Mouse (Mus musculus): ENCODE results near the gene Tbx1. TPM values are rescaled to one million over a fixed set of nuclear protein-coding genes. Genes with fewer than 3 reads are reported as not detected.

Tbx1 gene
- total RNA-seq, 1 experiment: 0.27 TPM

DNA sequence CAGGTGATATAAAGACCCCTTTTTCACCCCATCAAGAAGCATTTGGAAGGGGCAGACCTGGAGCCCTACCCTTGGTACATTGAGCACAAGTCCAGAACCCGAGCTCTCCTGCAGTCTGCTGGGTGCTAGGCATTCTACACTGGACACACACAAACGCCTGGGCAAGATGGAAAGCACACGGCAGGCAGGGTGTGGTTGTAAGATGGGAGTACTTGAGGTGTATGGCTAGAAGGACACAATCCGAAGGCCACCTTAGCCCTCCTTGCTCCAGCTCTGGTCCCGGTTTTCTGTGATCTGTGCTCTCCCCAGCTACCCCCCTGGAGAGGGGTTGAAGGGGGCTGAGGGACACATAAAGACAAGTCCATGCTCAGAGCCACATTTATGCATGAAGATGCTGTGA lies 39.8 kb upstream of the Tbx1 start:
- H3K4me1 ChIP-seq (ENCODE audit: control insufficient read depth in 2 of 2, insufficient read depth in 2 of 2, low read length in 2 of 2, poor library complexity in 1 of 2): no peaks in the 10 kb centered on the region
- H3K9ac ChIP-seq (ENCODE audit: insufficient read depth, low read depth, low read length, poor library complexity, severe bottlenecking): no peak overlapping the region
- DNase-seq (ENCODE audit: low read depth, low spot score): no peak
- no peaks in the 10 kb centered on the region for H3K36me3 ChIP-seq (ENCODE audit: control insufficient read depth, insufficient read depth, low read length, poor library complexity, severe bottlenecking)
- no peaks in the 10 kb centered on the region for H3K9me3 ChIP-seq (ENCODE audit: control insufficient read depth, insufficient read depth, low read depth, low read length)
- TF ChIP-seq HCFC1 (IDR thresholded peaks at IDR 0.05; ENCODE audit: borderline replicate concordance, insufficient read depth, low read length) (no peak), ZNF384 (IDR thresholded peaks at IDR 0.05; ENCODE audit: low read depth, low read length) (no peak), MAFK (IDR thresholded peaks at IDR 0.05; ENCODE audit: insufficient read depth, low read depth, low read length) (no peak), ZC3H11A (IDR thresholded peaks at IDR 0.05; ENCODE audit: borderline replicate concordance, low read depth, low read length) (no peak), CHD2 (IDR thresholded peaks at IDR 0.05; ENCODE audit: low read depth, low read length) (no peak)
- in situ Hi-C loops (cut with MboI; ENCODE audit: low sequenced_read_pairs in 2 of 2, unreplicated experiment in 2 of 2): no loop called here
- H3K4me3 ChIP-seq (ENCODE audit: insufficient read depth in 1 of 2, low read depth in 1 of 2, low read length in 2 of 2, poor library complexity in 1 of 2, severe bottlenecking in 1 of 2): peak overlapping the region in 1 of 2 experiments; percentile 37; a peak in 1 of 4 replicates
- no peak overlapping the region for H3K27ac ChIP-seq (ENCODE audit: insufficient read depth, low read depth, low read length, poor library complexity, severe bottlenecking)

DNA sequence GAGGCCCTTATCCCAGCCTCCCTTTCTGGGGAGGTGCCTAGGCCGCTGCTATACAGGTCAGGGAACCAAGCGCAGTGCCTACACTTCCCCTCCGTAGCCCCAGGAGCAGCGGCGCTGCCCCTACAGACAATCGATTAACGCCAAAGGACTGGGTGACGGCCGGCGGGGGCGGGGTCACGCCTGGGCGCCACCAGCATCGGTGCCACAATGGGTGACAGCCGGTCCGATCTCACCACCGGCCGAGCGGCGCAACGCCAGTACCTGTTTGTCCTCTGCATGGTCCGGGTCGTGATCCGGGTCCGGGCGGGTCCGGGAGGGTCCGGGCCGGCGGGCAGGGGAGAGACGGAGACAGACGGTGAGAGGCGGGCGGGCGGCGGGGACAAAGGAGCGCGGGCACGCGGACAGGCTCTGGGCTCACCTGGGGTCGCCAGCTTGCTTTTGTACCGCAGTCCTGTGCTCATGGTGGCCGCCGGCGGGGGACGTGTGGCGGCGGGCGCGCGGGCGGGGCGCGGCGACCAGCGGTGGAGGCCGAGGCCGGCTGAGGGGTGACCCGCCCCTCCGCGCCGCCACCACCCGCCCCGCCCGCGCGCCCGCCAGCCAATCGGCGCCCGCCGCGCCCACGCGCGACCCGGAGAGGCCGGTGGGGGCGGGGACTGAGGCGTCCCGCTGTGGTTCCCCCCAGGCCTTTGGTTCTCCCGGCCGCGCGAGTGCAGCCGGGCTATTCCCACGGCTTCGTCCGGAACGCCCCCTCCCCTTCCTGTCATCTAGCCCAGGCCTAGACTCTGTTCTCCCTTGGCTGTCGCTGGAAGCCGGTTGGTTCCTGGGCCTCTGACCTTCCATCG lies 39.1 kb upstream of the Tbx1 start, which contains the start of gene Sept5:
Sept5 (minus strand) TSS at position 565 of the 842 bp plus-strand sequence.
- H3K4me1 ChIP-seq (ENCODE audit: control insufficient read depth in 2 of 2, insufficient read depth in 2 of 2, low read length in 2 of 2, poor library complexity in 1 of 2): no peaks in the 10 kb centered on the region
- 0 out of 2 replicates have a peak within 1 kb of the TSS, but pooled peaks have one; percentile 21 for H3K9ac ChIP-seq (ENCODE audit: insufficient read depth, low read depth, low read length, poor library complexity, severe bottlenecking)
- DNase-seq (ENCODE audit: low read depth, low spot score): no peak
- H3K4me3 ChIP-seq (ENCODE audit: insufficient read depth in 1 of 2, low read depth in 1 of 2, low read length in 2 of 2, poor library complexity in 1 of 2, severe bottlenecking in 1 of 2): peak within 1 kb of the TSS; percentile 71 to 80; a peak in 3 of 4 replicates
- in situ Hi-C loops (cut with MboI; ENCODE audit: low sequenced_read_pairs in 2 of 2, unreplicated experiment in 2 of 2): loop anchor here in 1 of 2 experiments (10.0 kb wide), 1 partner anchor 165 kb away; no protein-coding TSS in a partner anchor
- no peak for TF ChIP-seq ZC3H11A (IDR thresholded peaks at IDR 0.05; ENCODE audit: borderline replicate concordance, low read depth, low read length)
- H3K9me3 ChIP-seq (ENCODE audit: control insufficient read depth, insufficient read depth, low read depth, low read length): no peaks in the 10 kb centered on the region
- no peak within 1 kb of the TSS for H3K27ac ChIP-seq (ENCODE audit: insufficient read depth, low read depth, low read length, poor library complexity, severe bottlenecking)
- H3K36me3 ChIP-seq (ENCODE audit: control insufficient read depth, insufficient read depth, low read length, poor library complexity, severe bottlenecking): no peaks in the 10 kb centered on the region

- Histone ChIP-seq H3K9me3 (ENCODE audit: control insufficient read depth, insufficient read depth, low read depth, low read length) (no peaks in the 10 kb centered on the region), H3K4me3 (ENCODE audit: insufficient read depth in 1 of 2, low read depth in 1 of 2, low read length in 2 of 2, poor library complexity in 1 of 2, severe bottlenecking in 1 of 2) (peak overlapping the region; percentile 71 to 80; a peak in 3 of 4 replicates), H3K36me3 (ENCODE audit: control insufficient read depth, insufficient read depth, low read length, poor library complexity, severe bottlenecking) (no peaks in the 10 kb centered on the region), H3K27ac (ENCODE audit: insufficient read depth, low read depth, low read length, poor library complexity, severe bottlenecking) (no peak overlapping the region), H3K4me1 (ENCODE audit: control insufficient read depth in 2 of 2, insufficient read depth in 2 of 2, low read length in 2 of 2, poor library complexity in 1 of 2) (no peaks in the 10 kb centered on the region), H3K9ac (ENCODE audit: insufficient read depth, low read depth, low read length, poor library complexity, severe bottlenecking) (no peak overlapping the region)
- in situ Hi-C loops (cut with MboI; ENCODE audit: low sequenced_read_pairs in 2 of 2, unreplicated experiment in 2 of 2): loop anchor here in 1 of 2 experiments (10.0 kb wide), 1 partner anchor 164 kb away; no protein-coding TSS in a partner anchor
- TF ChIP-seq ZNF384 (IDR thresholded peaks at IDR 0.05; ENCODE audit: low read depth, low read length) (no peak), CHD2 (IDR thresholded peaks at IDR 0.05; ENCODE audit: low read depth, low read length) (no peak), ZC3H11A (IDR thresholded peaks at IDR 0.05; ENCODE audit: borderline replicate concordance, low read depth, low read length) (no peak), MAFK (IDR thresholded peaks at IDR 0.05; ENCODE audit: insufficient read depth, low read depth, low read length) (no peak), HCFC1 (IDR thresholded peaks at IDR 0.05; ENCODE audit: borderline replicate concordance, insufficient read depth, low read length) (no peak)
- no peak for DNase-seq (ENCODE audit: low read depth, low spot score)
These were observed 38.5 kb upstream of the Tbx1 start for GRCm38 (mm10) chr16:18628948-18629340.

DNA sequence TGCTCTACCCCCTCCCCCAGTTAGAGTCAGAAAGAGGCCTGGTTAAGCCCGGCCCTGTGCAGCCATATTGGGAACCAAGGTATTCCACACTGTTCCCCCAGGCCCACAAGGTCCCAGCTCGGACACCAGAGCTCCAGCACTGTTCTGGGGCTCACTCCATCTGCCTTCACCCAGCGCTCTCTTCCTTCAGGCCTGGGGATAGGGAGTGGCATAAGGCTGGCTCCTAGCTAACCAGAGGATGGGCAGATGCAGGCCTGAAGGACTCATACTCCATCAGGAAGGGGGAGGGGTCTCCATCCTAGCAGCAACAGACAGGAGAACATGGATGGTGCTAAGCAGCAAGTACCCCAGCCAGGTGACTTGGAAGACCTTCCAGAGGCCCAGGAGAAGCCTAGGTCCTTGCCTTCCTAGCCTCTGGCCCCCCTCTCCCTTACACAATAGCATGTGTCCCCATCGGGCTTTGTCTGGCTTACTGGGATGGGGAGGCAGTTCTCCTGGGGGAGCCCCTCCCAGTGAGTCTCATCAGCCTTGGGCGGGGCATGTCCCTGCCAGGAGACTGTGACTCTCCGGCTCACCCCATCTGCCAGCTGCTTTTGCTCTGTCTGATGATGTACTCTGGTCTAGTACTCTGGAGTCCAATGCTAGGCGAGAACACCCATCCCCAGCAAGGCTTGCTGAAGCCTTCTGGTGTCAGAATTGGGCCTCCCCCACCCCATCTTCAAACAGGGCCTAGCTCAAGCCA lies 37.9 kb upstream of the Tbx1 start:
- Histone ChIP-seq H3K9ac (ENCODE audit: insufficient read depth, low read depth, low read length, poor library complexity, severe bottlenecking) (no peak overlapping the region), H3K4me3 (ENCODE audit: insufficient read depth in 1 of 2, low read depth in 1 of 2, low read length in 2 of 2, poor library complexity in 1 of 2, severe bottlenecking in 1 of 2) (no peak overlapping the region), H3K4me1 (ENCODE audit: control insufficient read depth in 2 of 2, insufficient read depth in 2 of 2, low read length in 2 of 2, poor library complexity in 1 of 2) (no peaks in the 10 kb centered on the region), H3K27ac (ENCODE audit: insufficient read depth, low read depth, low read length, poor library complexity, severe bottlenecking) (no peak overlapping the region), H3K9me3 (ENCODE audit: control insufficient read depth, insufficient read depth, low read depth, low read length) (no peaks in the 10 kb centered on the region), H3K36me3 (ENCODE audit: control insufficient read depth, insufficient read depth, low read length, poor library complexity, severe bottlenecking) (no peaks in the 10 kb centered on the region)
- in situ Hi-C loops (cut with MboI; ENCODE audit: low sequenced_read_pairs in 2 of 2, unreplicated experiment in 2 of 2): loop anchor here in 1 of 2 experiments (10.0 kb wide), 1 partner anchor 164 kb away; no protein-coding TSS in a partner anchor
- no peak for TF ChIP-seq ZNF384 (IDR thresholded peaks at IDR 0.05; ENCODE audit: low read depth, low read length)
- no peak for TF ChIP-seq MAFK (IDR thresholded peaks at IDR 0.05; ENCODE audit: insufficient read depth, low read depth, low read length)
- no peak for TF ChIP-seq CHD2 (IDR thresholded peaks at IDR 0.05; ENCODE audit: low read depth, low read length)
- no peak for TF ChIP-seq HCFC1 (IDR thresholded peaks at IDR 0.05; ENCODE audit: borderline replicate concordance, insufficient read depth, low read length)
- TF ChIP-seq ZC3H11A (IDR thresholded peaks at IDR 0.05; ENCODE audit: borderline replicate concordance, low read depth, low read length): no peak
- no peak for DNase-seq (ENCODE audit: low read depth, low spot score)
